Mouse (Mus musculus): ENCODE measurements around the gene Tmem109. TPM values are rescaled to one million over a fixed set of nuclear protein-coding genes. Genes with fewer than 3 reads are reported as not detected.

The Tmem109 gene
- total and polyA plus RNA-seq, 3 experiments, result 17.9 to 51.5 (median 32.9) TPM

DNA sequence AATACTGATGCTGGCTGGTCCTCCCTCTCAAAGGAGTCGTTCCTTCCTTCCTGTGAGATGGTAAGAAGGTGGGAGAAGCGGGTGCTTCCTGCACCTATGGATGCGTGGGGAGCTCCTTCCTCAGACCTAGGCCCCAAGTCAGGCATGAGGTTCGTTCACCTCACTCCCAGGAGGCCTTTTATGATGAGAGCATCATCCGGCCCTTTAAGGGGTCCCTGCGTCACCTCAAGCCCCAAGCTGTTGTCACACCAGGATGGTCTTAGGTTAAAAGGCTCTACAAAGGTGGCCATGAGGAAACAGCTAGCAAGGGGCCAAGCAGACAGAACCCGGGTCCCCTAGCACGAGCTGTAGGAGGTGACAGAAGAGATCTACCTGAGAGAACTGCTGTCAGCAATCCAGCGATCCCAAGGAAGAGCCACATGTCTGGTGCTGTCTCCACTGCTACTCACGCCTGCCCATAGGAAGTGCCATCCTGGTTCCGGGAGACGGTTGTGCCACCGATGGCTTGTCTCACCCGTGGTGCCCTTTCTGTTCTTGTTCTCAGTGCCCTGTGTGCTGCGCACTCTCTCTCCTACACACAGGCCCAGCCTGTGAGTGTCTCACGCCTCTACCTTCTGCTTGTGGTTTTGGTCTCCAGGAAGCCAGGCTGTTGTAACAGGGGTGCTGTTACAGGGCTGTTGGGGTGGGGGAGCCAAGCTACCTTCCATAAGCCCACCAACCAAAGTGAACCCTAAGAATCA is 52.2 kb downstream of the Tmem109 start, which contains the start of gene Cd6 (continued):
- TF ChIP-seq MEF2A (IDR thresholded peaks at IDR 0.05; ENCODE audit: borderline replicate concordance, low read depth, low read length), result no peak
- no peak for TF ChIP-seq KAT2A (IDR thresholded peaks at IDR 0.05; ENCODE audit: insufficient replicate concordance, low read length)
- no peak for TF ChIP-seq CHD2 (IDR thresholded peaks at IDR 0.05; ENCODE audit: low read length)

DNA sequence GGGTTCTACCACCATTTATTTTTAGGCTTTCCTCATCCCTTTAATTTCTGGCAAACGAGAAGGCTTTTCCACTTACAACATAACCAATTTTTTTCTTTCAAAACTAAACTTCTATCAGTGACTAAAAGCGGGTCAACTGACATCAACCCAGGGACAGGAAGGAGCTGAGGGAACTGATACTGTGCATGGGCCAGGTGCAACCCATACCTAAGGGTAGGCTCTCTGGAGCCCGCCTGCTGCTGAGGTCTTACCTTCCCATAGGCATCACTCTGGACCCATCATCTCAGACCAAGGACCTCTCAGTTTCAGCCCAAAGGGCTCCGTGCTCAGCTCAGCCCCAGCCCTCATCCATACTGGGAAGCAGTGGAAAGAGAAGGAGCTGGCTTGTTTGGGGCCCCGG is 53.5 kb downstream of the Tmem109 start:
- no peaks in the 10 kb centered on the region for H3K79me2 ChIP-seq (replicated peaks; ENCODE audit: control insufficient read depth, extremely low read depth, insufficient read depth, poor library complexity, severe bottlenecking)
- H3K27ac ChIP-seq (ENCODE audit: insufficient read depth, low read depth), result no peak overlapping the region
- TF ChIP-seq CTCF (conservative IDR thresholded peaks at IDR 0.05 in 1 of 2, IDR thresholded peaks at IDR 0.05 in 1 of 2; ENCODE audit: low read depth in 2 of 2, low read length in 2 of 2), result no peak
- no peak for TF ChIP-seq MYC (IDR thresholded peaks at IDR 0.05; ENCODE audit: low read depth, low read length)
- TF ChIP-seq USF2 (conservative IDR thresholded peaks at IDR 0.05; ENCODE audit: low read depth, low read length), result no peak
- no peak for TF ChIP-seq ELF1 (IDR thresholded peaks at IDR 0.05; ENCODE audit: low read depth, low read length)
- TF ChIP-seq GABPA (IDR thresholded peaks at IDR 0.05; ENCODE audit: insufficient replicate concordance, low read depth, low read length), result no peak
- TF ChIP-seq BHLHE40 (IDR thresholded peaks at IDR 0.05; ENCODE audit: low read depth, low read length), result no peak
- peak; percentile 42; the same call in 1 of the 2 replicates for TF ChIP-seq EP300 (IDR thresholded peaks at IDR 0.05; ENCODE audit: low read length)
- TF ChIP-seq RAD21 (IDR thresholded peaks at IDR 0.05; ENCODE audit: low read depth, low read length), result no peak
- peak; percentile 65 for TF ChIP-seq IRF4 (IDR thresholded peaks at IDR 0.05; ENCODE audit: low read depth, low read length)
- TF ChIP-seq ZNF384 (IDR thresholded peaks at IDR 0.05; ENCODE audit: low read depth, low read length), result 0 out of 2 replicates have a peak, but pooled peaks have one; percentile 29
- no peak for TF ChIP-seq USF1 (IDR thresholded peaks at IDR 0.05; ENCODE audit: low read depth, low read length)
- no peak for TF ChIP-seq MAZ (IDR thresholded peaks at IDR 0.05; ENCODE audit: low read depth, low read length)
- no peak for TF ChIP-seq POLR2AphosphoS2 (IDR thresholded peaks at IDR 0.05; ENCODE audit: low read depth, low read length)
- TF ChIP-seq NELFE (IDR thresholded peaks at IDR 0.05; ENCODE audit: low read depth, low read length), result no peak
- no peak for TF ChIP-seq ETS1 (conservative IDR thresholded peaks at IDR 0.05; ENCODE audit: low read depth, low read length)
- no peak for TF ChIP-seq JUN (IDR thresholded peaks at IDR 0.05; ENCODE audit: insufficient read depth, low read depth, low read length)
- no peak for TF ChIP-seq E2F4 (IDR thresholded peaks at IDR 0.05; ENCODE audit: insufficient replicate concordance, low read depth, low read length)
- TF ChIP-seq CHD1 (IDR thresholded peaks at IDR 0.05; ENCODE audit: low read depth, low read length), result no peak
- TF ChIP-seq MAFK (IDR thresholded peaks at IDR 0.05; ENCODE audit: insufficient replicate concordance, low read length), result no peak
- TF ChIP-seq UBTF (IDR thresholded peaks at IDR 0.05; ENCODE audit: low read depth, low read length), result no peak
- TF ChIP-seq PAX5 (IDR thresholded peaks at IDR 0.05; ENCODE audit: low read length), result no peak
- no peaks in the 10 kb centered on the region for H3K27me3 ChIP-seq (replicated peaks)
- DNase-seq (ENCODE audit: extremely low read depth), result no peak
- no peaks in the 10 kb centered on the region for H3K36me3 ChIP-seq (replicated peaks in 1 of 2; ENCODE audit: control insufficient read depth in 1 of 2, insufficient read depth in 1 of 2, low read length in 1 of 2)
- peaks cover 9 to 42% of the 10 kb centered on the region in 2 experiments; a peak in 3 of 4 replicates for H3K4me1 ChIP-seq (ENCODE audit: control insufficient read depth in 1 of 2, insufficient read depth in 2 of 2)
- no peaks in the 10 kb centered on the region for H3K9me3 ChIP-seq (replicated peaks; ENCODE audit: low read length)
- H3K4me3 ChIP-seq (replicated peaks in 1 of 3; ENCODE audit: low read depth in 2 of 3, low read length in 2 of 3, poor library complexity in 1 of 3), result no peak overlapping the region
- no peak overlapping the region for H3K4me2 ChIP-seq (ENCODE audit: insufficient read depth, low read depth, poor library complexity, severe bottlenecking)
- in situ Hi-C loops (cut with MboI; ENCODE audit: low pct_ligation_motif_present, low pct_unique_long_range_greater_than_20kb, low sequenced_read_pairs) (loop anchor here (5.0 kb wide), 1 partner anchor 86 kb away; no protein-coding TSS in a partner anchor), dilution Hi-C loops (cut with MboI; ENCODE audit: extremely low pct_ligation_motif_present, extremely low pct_unique_long_range_greater_than_20kb, low sequenced_read_pairs) (no loop called here)
- H3K9ac ChIP-seq (ENCODE audit: insufficient read depth, low read depth), result no peak overlapping the region
